Mouse (Mus musculus) cortical plate, adult 2 months (tissue): ENCODE results near the gene Tbc1d19.

Source experiments
- CTCF ChIP-seq: fragments of 200-500 bp; IDR thresholded peaks from 2 replicates; pipeline ENCODE4 v1.5.1; 2011; ENCODE audit warnings: mild to moderate bottlenecking, control low read depth, low read length; ENCODE audit not compliant: insufficient read depth; ENCODE audit errors: extremely low read depth
- POLR2A ChIP-seq: fragments of 200-500 bp; IDR thresholded peaks from 2 replicates; pipeline ENCODE4 v1.6.1; 2011; ENCODE audit warnings: mild to moderate bottlenecking, low read length, control low read depth; ENCODE audit not compliant: insufficient read depth; ENCODE audit errors: extremely low read depth

- TF ChIP-seq CTCF (no peak), POLR2A (no peak)
Observed at GRCm38 (mm10) chr5:53933628-53934027, 124.2 kb downstream of the Tbc1d19 start.
